Mouse (Mus musculus): ENCODE results near the gene Olfr58. TPM values are rescaled to one million over a fixed set of nuclear protein-coding genes. Genes with fewer than 3 reads are reported as not detected.
"Not testable (repeated sequence)": the region's sequence is repeated elsewhere in the genome, so short reads cannot be mapped to it uniquely, and the experiment has no call there.

Gene Olfr58
- not detected for total RNA-seq (2022)

GRCm38 (mm10) chr9:19779983-19780382 lies at the start of gene Olfr58:
Olfr58 (plus strand) TSS chr9:19780283.
- no peak for DNase-seq (ENCODE audit: low spot score)

DNA sequence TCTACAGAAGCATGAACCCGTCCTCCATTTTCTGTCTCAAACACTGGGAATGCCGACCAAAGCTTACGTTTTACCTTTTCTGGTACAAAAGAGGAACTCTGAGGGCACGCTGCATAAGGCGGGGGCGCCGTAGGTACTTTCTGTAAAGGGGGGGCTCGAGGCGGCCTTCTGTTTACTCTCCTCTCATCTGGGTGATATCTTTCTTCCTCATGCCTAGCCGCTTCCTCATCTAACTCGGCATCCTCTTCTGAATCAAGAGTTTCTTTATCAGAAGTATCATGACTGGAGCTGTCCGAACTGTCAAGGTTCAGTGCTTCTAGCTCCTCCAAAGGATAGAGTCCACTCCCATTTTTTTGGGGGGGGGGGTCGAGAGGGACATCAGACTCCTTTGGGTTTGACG lies 10.9 kb upstream of the Olfr58 start:
- DNase-seq (ENCODE audit: low spot score): no peak

- DNase-seq (ENCODE audit: low spot score): no peak
Observed at GRCm38 (mm10) chr9:19769701-19770100, 10.4 kb upstream of the Olfr58 start.

DNA sequence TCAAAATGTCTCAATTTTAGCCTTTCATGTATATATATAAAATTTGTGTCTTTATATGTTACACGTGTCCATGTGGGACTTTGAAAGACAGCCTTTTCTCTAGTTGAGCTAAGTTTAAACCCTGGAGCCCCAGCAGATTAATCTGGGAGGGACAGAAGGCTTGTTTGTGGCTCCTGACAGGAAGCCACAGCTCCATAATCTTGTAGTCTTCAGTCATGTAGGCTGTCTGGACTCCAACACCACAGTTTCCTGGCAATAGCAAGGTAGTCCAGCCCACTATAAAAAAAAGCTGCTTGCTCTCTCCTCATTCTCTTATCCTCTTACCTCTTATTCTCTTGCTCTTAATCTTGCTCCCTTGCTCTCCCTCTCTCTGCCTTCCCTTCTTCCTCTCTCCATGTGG lies 22.9 kb downstream of the Olfr58 start:
- DNase-seq (ENCODE audit: low spot score): no peak

- not testable (repeated sequence) for DNase-seq (ENCODE audit: low spot score)
Observed at GRCm38 (mm10) chr9:19804606-19805005, 24.5 kb downstream of the Olfr58 start, which contains the start of gene Olfr859. Olfr859 (plus strand) TSS chr9:19804906.

Other genes with a start within 250 kb of the Olfr58 start
- gene Olfr853, start 239.2 kb upstream of the Olfr58 start, total RNA-seq (2022): not detected
- gene Olfr854, start 212.9 kb upstream of the Olfr58 start, total RNA-seq (2022): not detected
- gene Olfr855, start 197.7 kb upstream of the Olfr58 start, total RNA-seq (2022): not detected
- gene Zfp317, start 158.2 kb upstream of the Olfr58 start, total RNA-seq (2022): 10 to 100 TPM; 13.3 to 14.7 (median 13.7) TPM
- not detected for gene Olfr857, start 70.8 kb upstream of the Olfr58 start, total RNA-seq (2022)
- gene Olfr859, start 24.6 kb downstream of the Olfr58 start, total RNA-seq (2022): not detected
- gene Olfr860, start 69.5 kb downstream of the Olfr58 start, total RNA-seq (2022): not detected
- not detected for gene Olfr862, start 107.7 kb downstream of the Olfr58 start, total RNA-seq (2022)
- under 1 TPM in 1 of 4 experiments, not detected in 3; 0.03 TPM for gene Olfr77, start 136.6 kb downstream of the Olfr58 start, total RNA-seq (2022)
- not detected for gene Olfr866, start 247.8 kb downstream of the Olfr58 start, total RNA-seq (2022)